In genomic region chr7:79362208-79362607, GRCm38 (mm10) we compare ENCODE assay signal across 10 mouse cellular contexts. TPM values are rescaled to one million over a fixed set of nuclear protein-coding genes. Genes with fewer than 3 reads are reported as not detected.
DNase-seq lines count a peak whose midpoint lies in the region; ATAC-seq and TF ChIP-seq lines count a peak whose summit lies in the region.
"Had no signal": no experiment of that assay in that cellular context is flagged by ENCODE, and none has a peak within 500 bp of the region (broad histone marks: within the 10 kb centered on the region; RNA-seq: fewer than 3 reads in every experiment).

No protein-coding gene starts in this region.

- peak; percentile 86 for DNase-seq in forebrain, embryonic 14.5 days (ENCODE audit: low spot score)
- peak; percentile 58 to 73 for DNase-seq in layer of hippocampus, adult 8-10 months (ENCODE audit: low spot score in 2 of 2)
- DNase-seq in urinary bladder, postnatal 14 days (ENCODE audit: low spot score): no peak

- no peak overlapping the region for H3K4me2 ChIP-seq in forebrain, embryonic 14.5 days (ENCODE audit: low read length)
- H3K4me2 ChIP-seq: limb, embryonic 13.5 days had no signal

- no peak overlapping the region for H3K9ac ChIP-seq in forebrain, embryonic 14.5 days (ENCODE audit: low read length)
- H3K9ac ChIP-seq: limb, embryonic 13.5 days had no signal

- TF ChIP-seq POLR2A in olfactory bulb, adult 2 months (IDR thresholded peaks at IDR 0.05; ENCODE audit: insufficient read depth, low read depth, low read length): no peak

- peak overlapping the region; percentile 34 for H3K4me3 ChIP-seq in megakaryocyte, embryonic 14.5 days (replicated peaks)
- no peak overlapping the region for H3K4me3 ChIP-seq in forebrain, embryonic 14.5 days (ENCODE audit: low read depth, low read length)
- H3K4me3 ChIP-seq in olfactory bulb, adult 2 months (ENCODE audit: insufficient read depth, low read depth, low read length): no peak overlapping the region
- H3K4me3 ChIP-seq: erythroblast, embryonic 14.5 days; limb, embryonic 13.5 days had no signal

- WGBS in forebrain, embryonic 14.5 days: 29% methylated on average over 8 of the region's 8 CpGs
- WGBS in olfactory bulb, adult 2 months: 21% methylated on average over 8 of the region's 8 CpGs

- no peak for TF ChIP-seq CTCF in olfactory bulb, adult 2 months (IDR thresholded peaks at IDR 0.05; ENCODE audit: insufficient read depth, low read depth, low read length)

- peak overlapping the region; percentile 80 for H3K27ac ChIP-seq in forebrain, embryonic 14.5 days (ENCODE audit: low read depth, low read length)
- peak overlapping the region; percentile 48 for H3K27ac ChIP-seq in olfactory bulb, adult 2 months (ENCODE audit: insufficient read depth, low read depth, low read length)
- H3K27ac ChIP-seq: limb, embryonic 13.5 days; stomach, postnatal 0 days had no signal

- peaks cover 5% of the 10 kb centered on the region for H3K27me3 ChIP-seq in megakaryocyte, embryonic 14.5 days (replicated peaks)
- H3K27me3 ChIP-seq in forebrain, embryonic 14.5 days (replicated peaks; ENCODE audit: control insufficient read depth, insufficient read depth, low read length): no peaks in the 10 kb centered on the region
- H3K27me3 ChIP-seq: limb, embryonic 13.5 days had no signal

- no peaks in the 10 kb centered on the region for H3K9me3 ChIP-seq in megakaryocyte, embryonic 14.5 days
- H3K9me3 ChIP-seq in forebrain, embryonic 14.5 days (replicated peaks; ENCODE audit: control insufficient read depth, low read length): no peaks in the 10 kb centered on the region
- H3K9me3 ChIP-seq: limb, embryonic 13.5 days had no signal

- no peak for ATAC-seq in megakaryocyte, adult 5-6 weeks (ENCODE audit: poor library complexity, severe bottlenecking)
- peak; percentile 90 for ATAC-seq in forebrain, embryonic 14.5 days
- ATAC-seq in erythroid progenitor cell, adult 5-6 weeks (replicated peaks; ENCODE audit: low FRiP score, poor library complexity, severe bottlenecking): no peak

- H3K4me1 ChIP-seq in megakaryocyte, embryonic 14.5 days: peaks cover 95% of the 10 kb centered on the region
- H3K4me1 ChIP-seq in forebrain, embryonic 14.5 days (ENCODE audit: control insufficient read depth, insufficient read depth, low read length): peaks cover 3% of the 10 kb centered on the region; the same call in 1 of the 2 replicates
- H3K4me1 ChIP-seq in olfactory bulb, adult 2 months (ENCODE audit: control insufficient read depth, insufficient read depth, low read length): peaks cover 51% of the 10 kb centered on the region

- H3K36me3 ChIP-seq in megakaryocyte, embryonic 14.5 days (replicated peaks; ENCODE audit: low read length): peaks cover 94% of the 10 kb centered on the region
- peaks cover 59% of the 10 kb centered on the region for H3K36me3 ChIP-seq in forebrain, embryonic 14.5 days (ENCODE audit: control insufficient read depth, insufficient read depth, low read length)

RNA-seq across cellular contexts. Expression of gene Rlbp1, which starts 24.6 kb away (rescaled TPM):
- not detected in 2 replicates for polyA plus RNA-seq in megakaryocyte, embryonic 14.5 days (2012; ENCODE audit: insufficient read depth, low replicate concordance)
- not detected in 2 replicates for total RNA-seq in megakaryocyte, adult 5-6 weeks (2015)
- total RNA-seq in megakaryocyte, adult 5-6 weeks (2017): not detected in 2 replicates
- polyA plus RNA-seq in forebrain, embryonic 14.5 days (2014; fragmentation: Nextera tagmentation; extraction: Ambion mirVana): 80.0 and 81.0 TPM in 2 replicates
- 10 to 100 TPM; 23.5 to 25.8 (median 24.1) TPM for total RNA-seq in layer of hippocampus, adult 8-10 months (2022)
- not detected in 2 replicates for polyA plus RNA-seq in olfactory bulb, adult 2 months (2012; ENCODE audit: insufficient read depth, insufficient read length, low replicate concordance, missing spikeins)
- total RNA-seq in erythroid progenitor cell, adult 5-6 weeks (2015; ENCODE audit: low replicate concordance): not detected in 2 replicates
- not detected in 2 replicates for total RNA-seq in erythroid progenitor cell, adult 5-6 weeks (2017; ENCODE audit: low replicate concordance)
- polyA plus RNA-seq: erythroblast, embryonic 14.5 days had no signal

RNA-seq across cellular contexts. Expression of gene Fanci, which starts 29.5 kb away (rescaled TPM):
- polyA plus RNA-seq in megakaryocyte, embryonic 14.5 days (2012; ENCODE audit: insufficient read depth, low replicate concordance): 0.40 TPM in 1 of 2 replicates, not detected in the other
- 8.0 and 9.2 TPM in 2 replicates for total RNA-seq in megakaryocyte, adult 5-6 weeks (2015)
- total RNA-seq in megakaryocyte, adult 5-6 weeks (2017): 19.2 and 19.6 TPM in 2 replicates
- polyA plus RNA-seq in forebrain, embryonic 14.5 days (2014; fragmentation: Nextera tagmentation; extraction: Ambion mirVana): 6.3 and 6.9 TPM in 2 replicates
- under 1 TPM; 0.18 to 0.66 (median 0.41) TPM for total RNA-seq in layer of hippocampus, adult 8-10 months (2022)
- polyA plus RNA-seq in olfactory bulb, adult 2 months (2012; ENCODE audit: insufficient read depth, insufficient read length, low replicate concordance, missing spikeins): not detected in 2 replicates
- total RNA-seq in erythroid progenitor cell, adult 5-6 weeks (2015; ENCODE audit: low replicate concordance): 17.3 and 20.1 TPM in 2 replicates
- 30.4 and 63.0 TPM in 2 replicates for total RNA-seq in erythroid progenitor cell, adult 5-6 weeks (2017; ENCODE audit: low replicate concordance)

Comparison
In these comparisons a context has a peak if more than half of its experiments do, and no peak if none do; other contexts are left out.
1. RNA of gene Rlbp1, which starts 24.6 kb away (total RNA-seq): 23.5 to 25.8 TPM in layer of hippocampus, adult 8-10 months; not detected in megakaryocyte, adult 5-6 weeks and not detected in erythroid progenitor cell, adult 5-6 weeks; every median in the first group is over 10 times any median in the second.
2. RNA of gene Fanci, which starts 29.5 kb away (total RNA-seq): 17.3 to 63.0 TPM in erythroid progenitor cell, adult 5-6 weeks and 8.0 to 19.6 TPM in megakaryocyte, adult 5-6 weeks; 0.18 to 0.66 TPM in layer of hippocampus, adult 8-10 months; every median in the first group is over 4 times any median in the second.